Mouse (Mus musculus) MEL (cell line): ENCODE results near the gene Tmigd1. TPM values are rescaled to one million over a fixed set of nuclear protein-coding genes. Genes with fewer than 3 reads are reported as not detected.
A peak's percentile ranks its signal among the peaks of the same experiment; 100 is the strongest.

Source experiments
- DNase-seq: peaks from one replicate; pipeline ENCODE4 v3.0.0; 2011; ENCODE audit warnings: low read depth, low spot score
- H3K27ac ChIP-seq: 2 replicates; pipeline ENCODE4 v1.5.1; 2012; ENCODE audit warnings: low read depth, mild to moderate bottlenecking, control low read depth, low read length, moderate library complexity; ENCODE audit not compliant: control insufficient read depth
- H3K27me3 ChIP-seq, 2 experiments: fragments of 150-350 bp in 1 of 2; sonication (generic) in 1 of 2; 2 replicates each; pipeline ENCODE4 v1.6.1; 2012; ENCODE audit warnings: low read length in 2 of 2, mild to moderate bottlenecking in 2 of 2, improper control_type of control experiment in 1 of 2, moderate library complexity in 1 of 2; ENCODE audit not compliant: insufficient read depth in 2 of 2, control insufficient read depth in 1 of 2
- H3K36me3 ChIP-seq, 2 experiments: 2 replicates each; pipeline ENCODE4 v1.6.1; 2012 to 2014; ENCODE audit warnings: low read length in 2 of 2, improper control_type of control experiment in 1 of 2, inconsistent platforms in 1 of 2, mild to moderate bottlenecking in 1 of 2; ENCODE audit not compliant: insufficient read depth in 2 of 2, control insufficient read depth in 1 of 2
- H3K4me1 ChIP-seq, 2 experiments: fragments of 150-350 bp in 1 of 2; sonication (generic) in 1 of 2; 2 replicates each; pipeline ENCODE4 v1.6.1; 2012; ENCODE audit warnings: low read length in 2 of 2, improper control_type of control experiment in 1 of 2, mild to moderate bottlenecking in 1 of 2; ENCODE audit not compliant: insufficient read depth in 2 of 2, control insufficient read depth in 1 of 2
- H3K4me3 ChIP-seq, 2 experiments: fragments of 150-350 bp in 1 of 2; sonication (generic) in 1 of 2; 2 replicates each; pipeline ENCODE4 v1.5.1; 2012; ENCODE audit warnings: low read depth in 2 of 2, low read length in 2 of 2, mild to moderate bottlenecking in 2 of 2, moderate library complexity in 2 of 2, control low read depth in 1 of 2, improper control_type of control experiment in 1 of 2; ENCODE audit not compliant: control insufficient read depth in 1 of 2, insufficient read depth in 1 of 2
- H3K79me2 ChIP-seq: 2 replicates; pipeline ENCODE4 v1.6.1; 2012; ENCODE audit warnings: mild to moderate bottlenecking, low read length, moderate library complexity; ENCODE audit not compliant: control insufficient read depth, poor library complexity, insufficient read depth
- H3K9ac ChIP-seq: 2 replicates; pipeline ENCODE4 v1.6.1; 2012; ENCODE audit warnings: low read depth, mild to moderate bottlenecking, control low read depth, low read length, moderate library complexity; ENCODE audit not compliant: control insufficient read depth, poor library complexity, severe bottlenecking
- H3K9me3 ChIP-seq: fragments of 150-350 bp; sonication (generic); replicated peaks from 2 replicates; pipeline ENCODE4 v1.6.1; 2012; ENCODE audit warnings: mild to moderate bottlenecking, low read length, improper control_type of control experiment, moderate library complexity; ENCODE audit not compliant: insufficient read depth
- BHLHE40 ChIP-seq: IDR thresholded peaks from 2 replicates; pipeline ENCODE4 v1.6.1; 2012; ENCODE audit warnings: low read depth, mild to moderate bottlenecking, inconsistent platforms, low read length, improper control_type of control experiment, borderline replicate concordance
- CHD1 ChIP-seq: IDR thresholded peaks from 2 replicates; pipeline ENCODE4 v1.6.1; 2012; ENCODE audit warnings: low read depth, mild to moderate bottlenecking, inconsistent platforms, low read length, improper control_type of control experiment
- CHD2 ChIP-seq: IDR thresholded peaks from 2 replicates; pipeline ENCODE4 v1.6.1; 2011; ENCODE audit warnings: low read length, improper control_type of control experiment
- CTCF ChIP-seq, 3 experiments: IDR thresholded peaks in 2 of 3; conservative IDR thresholded peaks in 1 of 3; 2 replicates each; pipeline ENCODE4 v1.5.1; 2011 to 2012; ENCODE audit warnings: low read length in 3 of 3, low read depth in 2 of 3, mild to moderate bottlenecking in 2 of 3, improper control_type of control experiment in 1 of 3, inconsistent platforms in 1 of 3, mixed read lengths in 1 of 3, moderate library complexity in 1 of 3; ENCODE audit not compliant: control insufficient read depth in 1 of 3, insufficient read depth in 1 of 3, poor library complexity in 1 of 3, severe bottlenecking in 1 of 3
- E2F4 ChIP-seq: IDR thresholded peaks from 2 replicates; pipeline ENCODE4 v1.6.1; 2011; ENCODE audit warnings: low read depth, low read length, improper control_type of control experiment, borderline replicate concordance
- EP300 ChIP-seq, 2 experiments: IDR thresholded peaks; 2 replicates each; pipeline ENCODE4 v1.6.1; 2011; ENCODE audit warnings: improper control_type of control experiment in 2 of 2, low read length in 2 of 2, low read depth in 1 of 2, mild to moderate bottlenecking in 1 of 2
- GABPA ChIP-seq: IDR thresholded peaks from 2 replicates; pipeline ENCODE4 v1.6.1; 2012; ENCODE audit warnings: low read depth, mild to moderate bottlenecking, inconsistent platforms, low read length, improper control_type of control experiment, moderate library complexity
- HCFC1 ChIP-seq: IDR thresholded peaks from 2 replicates; pipeline ENCODE4 v1.6.1; 2012; ENCODE audit warnings: low read depth, mild to moderate bottlenecking, inconsistent platforms, low read length, improper control_type of control experiment, moderate library complexity
- JUND ChIP-seq: IDR thresholded peaks from 2 replicates; pipeline ENCODE4 v1.6.1; 2011; ENCODE audit warnings: low read depth, mild to moderate bottlenecking, improper control_type of control experiment, low read length
- KAT2A ChIP-seq: conservative IDR thresholded peaks from 2 replicates; pipeline ENCODE4 v1.6.1; 2012; ENCODE audit warnings: low read depth, low read length, improper control_type of control experiment, inconsistent platforms
- MAFK ChIP-seq: IDR thresholded peaks from 2 replicates; pipeline ENCODE4 v1.6.1; 2011; ENCODE audit warnings: low read depth, mild to moderate bottlenecking, low read length, improper control_type of control experiment, borderline replicate concordance
- MAX ChIP-seq: IDR thresholded peaks from 2 replicates; pipeline ENCODE4 v1.6.1; 2011; ENCODE audit warnings: low read length, improper control_type of control experiment
- MAZ ChIP-seq: IDR thresholded peaks from 2 replicates; pipeline ENCODE4 v1.6.1; 2012; ENCODE audit warnings: low read depth, mild to moderate bottlenecking, inconsistent platforms, low read length, improper control_type of control experiment
- MXI1 ChIP-seq: IDR thresholded peaks from 2 replicates; pipeline ENCODE4 v1.6.1; 2011; ENCODE audit warnings: mild to moderate bottlenecking, low read depth, low read length, improper control_type of control experiment
- MYC ChIP-seq: IDR thresholded peaks from 2 replicates; pipeline ENCODE4 v1.6.1; 2011; ENCODE audit warnings: low read depth, mild to moderate bottlenecking, low read length, improper control_type of control experiment, moderate library complexity
- NELFE ChIP-seq: IDR thresholded peaks from 2 replicates; pipeline ENCODE4 v1.6.1; 2011; ENCODE audit warnings: low read depth, low read length, improper control_type of control experiment
- NRF1 ChIP-seq: IDR thresholded peaks from 2 replicates; pipeline ENCODE4 v1.6.1; 2014; ENCODE audit warnings: low read depth, mild to moderate bottlenecking, inconsistent platforms, low read length, improper control_type of control experiment, moderate library complexity; ENCODE audit not compliant: poor library complexity, insufficient read depth, severe bottlenecking
- POLR2A ChIP-seq, 2 experiments: IDR thresholded peaks; 2 replicates each; pipeline ENCODE4 v1.6.1; 2011 to 2012; ENCODE audit warnings: low read length in 2 of 2, mild to moderate bottlenecking in 2 of 2, control low read depth in 1 of 2, improper control_type of control experiment in 1 of 2, low read depth in 1 of 2, moderate library complexity in 1 of 2; ENCODE audit not compliant: control insufficient read depth in 1 of 2, insufficient read depth in 1 of 2, poor library complexity in 1 of 2
- POLR2AphosphoS2 ChIP-seq: IDR thresholded peaks from 2 replicates; pipeline ENCODE4 v1.6.1; 2011; ENCODE audit warnings: low read length, improper control_type of control experiment
- POLR2AphosphoS5 ChIP-seq: IDR thresholded peaks from 2 replicates; pipeline ENCODE4 v1.6.1; 2012; ENCODE audit warnings: low read depth, borderline replicate concordance, mild to moderate bottlenecking, inconsistent platforms, low read length, moderate library complexity, mixed read lengths
- RAD21 ChIP-seq: IDR thresholded peaks from 2 replicates; pipeline ENCODE4 v1.6.1; 2011; ENCODE audit warnings: mild to moderate bottlenecking, low read depth, low read length, improper control_type of control experiment
- RCOR1 ChIP-seq: IDR thresholded peaks from 2 replicates; pipeline ENCODE4 v1.6.1; 2012; ENCODE audit warnings: low read depth, mild to moderate bottlenecking, inconsistent platforms, low read length, improper control_type of control experiment
- SIN3A ChIP-seq: IDR thresholded peaks from 2 replicates; pipeline ENCODE4 v1.6.1; 2012; ENCODE audit warnings: low read length, improper control_type of control experiment, inconsistent platforms
- SMC3 ChIP-seq: IDR thresholded peaks from 2 replicates; pipeline ENCODE4 v1.6.1; 2011; ENCODE audit warnings: low read depth, low read length, improper control_type of control experiment
- TAL1 ChIP-seq: IDR thresholded peaks from 2 replicates; pipeline ENCODE4 v1.6.1; 2012; ENCODE audit warnings: mild to moderate bottlenecking, inconsistent platforms, low read length, moderate library complexity, mixed read lengths
- TBP ChIP-seq: IDR thresholded peaks from 2 replicates; pipeline ENCODE4 v1.8.0; 2011; ENCODE audit warnings: low read depth, low read length, improper control_type of control experiment
- UBTF ChIP-seq: IDR thresholded peaks from 2 replicates; pipeline ENCODE4 v1.6.1; 2012; ENCODE audit warnings: low read depth, mild to moderate bottlenecking, inconsistent platforms, low read length, improper control_type of control experiment, moderate library complexity, borderline replicate concordance; ENCODE audit not compliant: insufficient read depth
- USF1 ChIP-seq: IDR thresholded peaks from 2 replicates; pipeline ENCODE4 v1.6.1; 2014; ENCODE audit warnings: low read depth, mild to moderate bottlenecking, inconsistent platforms, low read length, improper control_type of control experiment, moderate library complexity
- USF2 ChIP-seq, 2 experiments: IDR thresholded peaks; 2 replicates each; pipeline ENCODE4 v1.6.1; 2011 to 2012; ENCODE audit warnings: improper control_type of control experiment in 2 of 2, low read length in 2 of 2, borderline replicate concordance in 1 of 2, inconsistent platforms in 1 of 2, low read depth in 1 of 2, mild to moderate bottlenecking in 1 of 2; ENCODE audit not compliant: insufficient read depth in 1 of 2
- ZC3H11A ChIP-seq: IDR thresholded peaks from 2 replicates; pipeline ENCODE4 v1.6.1; 2012; ENCODE audit warnings: low read depth, mild to moderate bottlenecking, inconsistent platforms, low read length, improper control_type of control experiment
- ZNF384 ChIP-seq: IDR thresholded peaks from 2 replicates; pipeline ENCODE4 v1.6.1; 2012; ENCODE audit warnings: low read depth, mild to moderate bottlenecking, inconsistent platforms, low read length, improper control_type of control experiment
- polyA plus RNA-seq, 2 experiments: library from polyadenylated mRNA; stranded (reverse) in 1 of 2; unstranded in 1 of 2; fragments of >175 nt in 1 of 2; fragments of >200 nt in 1 of 2; gene quantifications; 2 replicates each; pipeline versions ENCODE4 v1.2.1 to v1.2.4; 2012; ENCODE audit warnings: low replicate concordance in 2 of 2, low read depth in 1 of 2; ENCODE audit not compliant: insufficient read length in 2 of 2, insufficient read depth in 1 of 2, missing spikeins in 1 of 2
- total RNA-seq: library from RNA; depleted of rRNA; stranded (reverse); fragments of 300-350 nt; gene quantifications from 2 replicates; pipeline ENCODE4 v1.2.3, GENCODE M21; 2012

Gene Tmigd1
- total and polyA plus RNA-seq, 3 experiments = not detected

GRCm38 (mm10) chr11:76856601-76857000 lies 45.4 kb upstream of the Tmigd1 start:
- no peaks in the 10 kb centered on the region for H3K9me3 ChIP-seq
- H3K27ac ChIP-seq = no peak overlapping the region

GRCm38 (mm10) chr11:76857111-76857510 lies 44.8 kb upstream of the Tmigd1 start:
- Histone ChIP-seq H3K27ac (no peak overlapping the region), H3K27me3 (peaks cover 2 to 4% of the 10 kb centered on the region in 2 experiments; a peak in 3 of 4 replicates), H3K79me2 (no peaks in the 10 kb centered on the region), H3K9ac (no peak overlapping the region), H3K9me3 (no peaks in the 10 kb centered on the region), H3K36me3 (peaks cover 0 to 7% of the 10 kb centered on the region in 2 experiments; a peak in 2 of 4 replicates), H3K4me3 (no peak overlapping the region), H3K4me1 (peaks cover 0 to 18% of the 10 kb centered on the region in 2 experiments; a peak in 3 of 4 replicates)
- DNase-seq = peak; percentile 63
- TF ChIP-seq POLR2AphosphoS2 (no peak), ZNF384 (no peak), TBP (no peak), TAL1 (no peak), RAD21 (peak; percentile 25), JUND (no peak), E2F4 (no peak), MAFK (no peak), USF1 (no peak), MAX (no peak), SMC3 (peak; percentile 11; the same call in 1 of the 2 replicates), NELFE (no peak), POLR2AphosphoS5 (no peak), UBTF (no peak), NRF1 (no peak), CTCF (IDR thresholded peaks at IDR 0.05 in 2 of 3, conservative IDR thresholded peaks at IDR 0.05 in 1 of 3; ENCODE audit: control insufficient read depth in 1 of 3, insufficient read depth in 1 of 3, low read depth in 2 of 3, low read length in 3 of 3, poor library complexity in 1 of 3, severe bottlenecking in 1 of 3) (0 out of 6 replicates have a peak, but pooled peaks of 2 of the 3 experiments have one; percentile 14 to 20), USF2 (IDR thresholded peaks at IDR 0.05; ENCODE audit: borderline replicate concordance in 1 of 2, insufficient read depth in 1 of 2, low read depth in 1 of 2, low read length in 2 of 2) (no peak), ZC3H11A (no peak), MAZ (no peak), HCFC1 (no peak), KAT2A (no peak), MYC (0 out of 2 replicates have a peak, but pooled peaks have one; percentile 27), SIN3A (0 out of 2 replicates have a peak, but pooled peaks have one; percentile 29), EP300 (IDR thresholded peaks at IDR 0.05; ENCODE audit: low read depth in 1 of 2, low read length in 2 of 2) (peak in 1 of 2 experiments; percentile 19; a peak in 2 of 4 replicates), CHD1 (no peak), CHD2 (no peak), BHLHE40 (no peak)

More at GRCm38 (mm10) chr11:76856601-76857000, 45.4 kb upstream of the Tmigd1 start:
- DNase-seq = no peak
- peaks cover 0 to 7% of the 10 kb centered on the region in 2 experiments; a peak in 2 of 4 replicates for H3K36me3 ChIP-seq
- TF ChIP-seq POLR2A (IDR thresholded peaks at IDR 0.05; ENCODE audit: control insufficient read depth in 1 of 2, insufficient read depth in 1 of 2, low read depth in 1 of 2, low read length in 2 of 2, poor library complexity in 1 of 2) = no peak
- no peak for TF ChIP-seq CHD1
- 0 out of 2 replicates have a peak, but pooled peaks have one; percentile 18 for TF ChIP-seq MAX
- no peak for TF ChIP-seq MXI1
- no peak for TF ChIP-seq GABPA
- no peak for TF ChIP-seq RCOR1
- no peak for TF ChIP-seq RAD21
- TF ChIP-seq USF2 (IDR thresholded peaks at IDR 0.05; ENCODE audit: borderline replicate concordance in 1 of 2, insufficient read depth in 1 of 2, low read depth in 1 of 2, low read length in 2 of 2) = no peak
- no peak for TF ChIP-seq E2F4
- peaks cover under 1 to 4% of the 10 kb centered on the region in 2 experiments; a peak in 3 of 4 replicates for H3K27me3 ChIP-seq
- H3K4me1 ChIP-seq = peaks cover 0 to 18% of the 10 kb centered on the region in 2 experiments; a peak in 3 of 4 replicates
- no peak overlapping the region for H3K9ac ChIP-seq
- no peaks in the 10 kb centered on the region for H3K79me2 ChIP-seq
- no peak overlapping the region for H3K4me3 ChIP-seq
